Mouse (Mus musculus) hindbrain, embryonic 13.5 days (tissue): ENCODE results near the gene Tnrc6b. TPM values are rescaled to one million over a fixed set of nuclear protein-coding genes. Genes with fewer than 3 reads are reported as not detected.
"Not testable (repeated sequence)": the region's sequence is repeated elsewhere in the genome, so short reads cannot be mapped to it uniquely, and the experiment has no call there.

ENCODE experiments used
- ATAC-seq: fragments of 200-750 bp; cut with Nextera tagmentation; 2 replicates; pipeline ENCODE4 v1.8.0; 2017; ENCODE audit warnings: moderate TSS enrichment; ENCODE audit not compliant: low FRiP score
- H3K27ac ChIP-seq: fragments of 300-500 bp; sonication (generic); 2 replicates; pipeline ENCODE4 v1.5.1; 2015; ENCODE audit warnings: inconsistent platforms, mild to moderate bottlenecking, moderate library complexity
- H3K27me3 ChIP-seq: fragments of 300-500 bp; sonication (generic); 2 replicates; pipeline ENCODE4 v1.6.1; 2015; ENCODE audit warnings: mild to moderate bottlenecking, inconsistent platforms
- H3K36me3 ChIP-seq: fragments of 300-500 bp; sonication (generic); 2 replicates; pipeline ENCODE4 v1.6.1; 2015; ENCODE audit warnings: mild to moderate bottlenecking, inconsistent platforms
- H3K4me1 ChIP-seq: fragments of 300-500 bp; sonication (generic); replicated peaks from 2 replicates; pipeline ENCODE4 v1.6.1; 2015; ENCODE audit warnings: inconsistent platforms
- H3K4me2 ChIP-seq: fragments of 300-500 bp; sonication (generic); 2 replicates; pipeline ENCODE4 v1.6.1; 2015; ENCODE audit warnings: inconsistent platforms, mild to moderate bottlenecking, moderate library complexity
- H3K4me3 ChIP-seq: fragments of 300-500 bp; sonication (generic); 2 replicates; pipeline ENCODE4 v1.5.1; 2015; ENCODE audit warnings: mild to moderate bottlenecking, inconsistent platforms
- H3K9ac ChIP-seq: fragments of 300-500 bp; sonication (generic); 2 replicates; pipeline ENCODE4 v1.6.1; 2015; ENCODE audit warnings: mild to moderate bottlenecking, inconsistent platforms
- H3K9me3 ChIP-seq: fragments of 300-500 bp; sonication (generic); 2 replicates; pipeline ENCODE4 v1.6.1; 2016; ENCODE audit warnings: inconsistent platforms
- WGBS: fragments of 180-500 bp; shearing (Covaris S2); methylation state at CpG from one replicate; pipeline ENCODE4 v1.1.7; 2015; 5-methylcytosine and 5-hydroxymethylcytosine counted together
- polyA plus RNA-seq: library from polyadenylated mRNA; unstranded; fragments of >200 nt; fragmentation: Nextera tagmentation; extraction: Ambion mirVana; gene quantifications from 2 replicates; pipeline ENCODE4 v1.2.1, GENCODE M21; 2015

The Tnrc6b gene
- polyA plus RNA-seq, 1 experiment from 2014 or later = 45.2 TPM

- H3K9me3 ChIP-seq = no peaks in the 10 kb centered on the region
- no peaks in the 10 kb centered on the region for H3K36me3 ChIP-seq
- H3K9ac ChIP-seq = no peak overlapping the region
- WGBS = 71% methylated on average over 2 of the region's 2 CpGs
- H3K4me1 ChIP-seq = no peaks in the 10 kb centered on the region
- no peak for ATAC-seq
- no peak overlapping the region for H3K27ac ChIP-seq
- H3K4me3 ChIP-seq = no peak overlapping the region
- H3K27me3 ChIP-seq = no peaks in the 10 kb centered on the region
- no peak overlapping the region for H3K4me2 ChIP-seq
These were observed 18.4 kb downstream of the Tnrc6b start for GRCm38 (mm10) chr15:80729477-80729876.

GRCm38 (mm10) chr15:80731043-80731442 lies 19.9 kb downstream of the Tnrc6b start:
- no peak overlapping the region for H3K4me2 ChIP-seq
- no peak overlapping the region for H3K9ac ChIP-seq
- no peak for ATAC-seq
- no peaks in the 10 kb centered on the region for H3K36me3 ChIP-seq
- WGBS = 90% methylated on average over 1 of the region's 1 CpGs
- H3K9me3 ChIP-seq = no peaks in the 10 kb centered on the region
- H3K4me3 ChIP-seq = no peak overlapping the region
- H3K27ac ChIP-seq = no peak overlapping the region
- no peaks in the 10 kb centered on the region for H3K27me3 ChIP-seq
- no peaks in the 10 kb centered on the region for H3K4me1 ChIP-seq

- no peak overlapping the region for H3K9ac ChIP-seq
- no peaks in the 10 kb centered on the region for H3K4me1 ChIP-seq
- WGBS = 82% methylated on average over 3 of the region's 3 CpGs
- H3K36me3 ChIP-seq = no peaks in the 10 kb centered on the region
- H3K4me3 ChIP-seq = no peak overlapping the region
- no peaks in the 10 kb centered on the region for H3K27me3 ChIP-seq
- no peak overlapping the region for H3K4me2 ChIP-seq
- H3K27ac ChIP-seq = no peak overlapping the region
- no peaks in the 10 kb centered on the region for H3K9me3 ChIP-seq
- no peak for ATAC-seq
These were observed 20.4 kb downstream of the Tnrc6b start for GRCm38 (mm10) chr15:80731511-80731910.

- Histone ChIP-seq H3K9me3 (no peaks in the 10 kb centered on the region), H3K4me1 (no peaks in the 10 kb centered on the region), H3K4me2 (no peak overlapping the region), H3K27ac (no peak overlapping the region), H3K9ac (no peak overlapping the region), H3K36me3 (no peaks in the 10 kb centered on the region), H3K4me3 (no peak overlapping the region), H3K27me3 (no peaks in the 10 kb centered on the region)
- 57% methylated on average over 4 of the region's 4 CpGs for whole genome bisulfite sequencing
- ATAC-seq = no peak
These were observed 21.3 kb downstream of the Tnrc6b start for GRCm38 (mm10) chr15:80732266-80733030.

- no peak overlapping the region for H3K4me3 ChIP-seq
- no peaks in the 10 kb centered on the region for H3K27me3 ChIP-seq
- H3K36me3 ChIP-seq = no peaks in the 10 kb centered on the region
- no peak overlapping the region for H3K9ac ChIP-seq
- no peak overlapping the region for H3K4me2 ChIP-seq
- H3K4me1 ChIP-seq = no peaks in the 10 kb centered on the region
- ATAC-seq = no peak
- 92% methylated on average over 3 of the region's 3 CpGs for WGBS
- no peak overlapping the region for H3K27ac ChIP-seq
- no peaks in the 10 kb centered on the region for H3K9me3 ChIP-seq
These were observed 24.2 kb downstream of the Tnrc6b start for GRCm38 (mm10) chr15:80735300-80735699.

GRCm38 (mm10) chr15:80735708-80736107 lies 24.6 kb downstream of the Tnrc6b start:
- H3K36me3 ChIP-seq, H3K27me3 ChIP-seq, H3K4me2 ChIP-seq, H3K9me3 ChIP-seq, H3K9ac ChIP-seq, H3K4me3 ChIP-seq, ATAC-seq, H3K27ac ChIP-seq, H3K4me1 ChIP-seq: not testable (repeated sequence)
- WGBS = 94% methylated on average over 4 of the region's 4 CpGs

- no peaks in the 10 kb centered on the region for H3K36me3 ChIP-seq
- ATAC-seq = no peak
- H3K9me3 ChIP-seq = no peaks in the 10 kb centered on the region
- no peak overlapping the region for H3K9ac ChIP-seq
- H3K4me2 ChIP-seq = no peak overlapping the region
- WGBS = 57% methylated on average over 1 of the region's 1 CpGs
- H3K4me1 ChIP-seq = no peaks in the 10 kb centered on the region
- no peaks in the 10 kb centered on the region for H3K27me3 ChIP-seq
- no peak overlapping the region for H3K4me3 ChIP-seq
- H3K27ac ChIP-seq = no peak overlapping the region
These were observed 25.4 kb downstream of the Tnrc6b start for GRCm38 (mm10) chr15:80736553-80736952.

GRCm38 (mm10) chr15:80738244-80738643 lies 27.1 kb downstream of the Tnrc6b start:
- no peak for ATAC-seq
- Histone ChIP-seq H3K4me1 (no peaks in the 10 kb centered on the region), H3K27me3 (no peaks in the 10 kb centered on the region), H3K9me3 (no peaks in the 10 kb centered on the region), H3K4me2 (no peak overlapping the region), H3K36me3 (no peaks in the 10 kb centered on the region), H3K9ac (no peak overlapping the region), H3K4me3 (no peak overlapping the region), H3K27ac (no peak overlapping the region)
- WGBS = 96% methylated on average over 2 of the region's 2 CpGs

- Histone ChIP-seq H3K9ac (no peak overlapping the region), H3K27ac (no peak overlapping the region), H3K4me1 (no peaks in the 10 kb centered on the region), H3K4me3 (no peak overlapping the region), H3K9me3 (no peaks in the 10 kb centered on the region), H3K4me2 (no peak overlapping the region), H3K27me3 (no peaks in the 10 kb centered on the region), H3K36me3 (no peaks in the 10 kb centered on the region)
- WGBS = 95% methylated on average over 1 of the region's 1 CpGs
- ATAC-seq = no peak
These were observed 28.9 kb downstream of the Tnrc6b start for GRCm38 (mm10) chr15:80739972-80740371.

GRCm38 (mm10) chr15:80741836-80742235 lies 30.7 kb downstream of the Tnrc6b start:
- 85% methylated on average over 1 of the region's 1 CpGs for WGBS

GRCm38 (mm10) chr15:80742991-80743474 lies 31.9 kb downstream of the Tnrc6b start:
- no peaks in the 10 kb centered on the region for H3K9me3 ChIP-seq
- H3K27ac ChIP-seq = no peak overlapping the region
- no peak overlapping the region for H3K4me2 ChIP-seq
- no peaks in the 10 kb centered on the region for H3K4me1 ChIP-seq
- no peak for ATAC-seq
- H3K27me3 ChIP-seq = no peaks in the 10 kb centered on the region
- 89% methylated on average over 3 of the region's 3 CpGs for WGBS
- no peak overlapping the region for H3K9ac ChIP-seq
- no peaks in the 10 kb centered on the region for H3K36me3 ChIP-seq
- no peak overlapping the region for H3K4me3 ChIP-seq

More at GRCm38 (mm10) chr15:80741836-80742235, 30.7 kb downstream of the Tnrc6b start:
- H3K4me1 ChIP-seq = no peaks in the 10 kb centered on the region
- H3K27me3 ChIP-seq = no peaks in the 10 kb centered on the region
- H3K36me3 ChIP-seq = no peaks in the 10 kb centered on the region
- no peaks in the 10 kb centered on the region for H3K9me3 ChIP-seq
- no peak overlapping the region for H3K4me3 ChIP-seq
- H3K27ac ChIP-seq = no peak overlapping the region
- no peak for ATAC-seq
- H3K4me2 ChIP-seq = no peak overlapping the region
- H3K9ac ChIP-seq = no peak overlapping the region

- Histone ChIP-seq H3K4me3 (no peak overlapping the region), H3K36me3 (no peaks in the 10 kb centered on the region), H3K4me1 (no peaks in the 10 kb centered on the region), H3K4me2 (no peak overlapping the region), H3K27ac (no peak overlapping the region), H3K9ac (no peak overlapping the region), H3K9me3 (no peaks in the 10 kb centered on the region), H3K27me3 (no peaks in the 10 kb centered on the region)
- 91% methylated on average over 7 of the region's 7 CpGs for WGBS
- ATAC-seq = no peak
These were observed 32.5 kb downstream of the Tnrc6b start for GRCm38 (mm10) chr15:80743606-80744005.
